Mouse (Mus musculus) heart, postnatal 36 days (tissue): ENCODE measurements around the gene Rfx3. TPM values are rescaled to one million over a fixed set of nuclear protein-coding genes. Genes with fewer than 3 reads are reported as not detected.

Experiments used
- DNase-seq, 2 experiments: peaks; one replicate each; pipeline ENCODE4 v3.0.0; 2021 to 2022
- intact Hi-C: fragments of 180-260 bp; cut with DNase I; formaldehyde crosslinking; loops from one replicate; pipeline ENCODE4 v1.15.1; 2025
- total RNA-seq, 2 experiments: library from RNA; stranded (reverse); gene quantifications; 2 replicates each; pipeline ENCODE4 v1.2.3; 2021

The Rfx3 gene
- total RNA-seq, 2 experiments from 2014 or later: 2.6 to 4.8 TPM

DNA sequence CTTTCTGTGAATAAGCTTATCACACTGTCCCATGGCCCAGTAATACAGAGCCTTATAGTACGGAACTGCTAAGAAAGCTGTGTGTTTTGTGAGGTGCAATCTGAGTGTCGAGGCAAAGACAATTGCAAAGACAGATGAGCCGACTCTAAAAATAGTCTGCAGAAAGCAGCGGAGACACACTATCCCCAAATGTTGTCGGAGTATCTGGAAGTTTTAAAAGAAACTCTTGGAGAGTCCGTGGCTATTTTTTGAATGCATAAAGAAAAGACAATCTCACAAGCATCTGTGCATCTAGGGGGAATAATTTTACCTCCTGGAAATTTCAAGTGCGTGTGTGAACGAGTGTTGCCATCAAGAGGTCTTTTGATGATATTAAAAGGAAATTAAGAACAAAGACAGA is 251.6 kb downstream of the Rfx3 start:
- DNase-seq: no peak
- intact Hi-C loops: no loop called here

DNA sequence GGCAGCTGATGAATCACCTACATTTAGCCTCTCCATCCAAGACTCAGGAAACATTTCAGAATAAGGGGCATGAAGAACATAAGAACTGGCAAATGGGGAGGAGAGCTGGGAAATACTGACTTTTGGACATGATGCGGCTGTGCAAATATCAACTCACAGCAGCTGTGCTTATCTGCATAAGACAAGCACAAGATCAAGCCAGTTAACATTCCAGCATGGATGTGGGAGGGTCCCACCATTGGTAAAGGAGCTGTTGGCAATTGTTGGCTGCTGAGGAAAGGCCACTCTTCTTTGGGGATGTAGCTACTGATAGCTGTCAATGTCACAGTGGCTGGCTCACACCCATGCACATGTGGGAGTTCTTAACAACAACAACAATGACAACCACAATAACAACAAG is 263.7 kb downstream of the Rfx3 start:
- DNase-seq: no peak
- intact Hi-C loops: no loop called here

GRCm38 (mm10) chr19:27738908-27739307 is 272.1 kb downstream of the Rfx3 start:
- intact Hi-C loops: no loop called here
- no peak for DNase-seq

DNA sequence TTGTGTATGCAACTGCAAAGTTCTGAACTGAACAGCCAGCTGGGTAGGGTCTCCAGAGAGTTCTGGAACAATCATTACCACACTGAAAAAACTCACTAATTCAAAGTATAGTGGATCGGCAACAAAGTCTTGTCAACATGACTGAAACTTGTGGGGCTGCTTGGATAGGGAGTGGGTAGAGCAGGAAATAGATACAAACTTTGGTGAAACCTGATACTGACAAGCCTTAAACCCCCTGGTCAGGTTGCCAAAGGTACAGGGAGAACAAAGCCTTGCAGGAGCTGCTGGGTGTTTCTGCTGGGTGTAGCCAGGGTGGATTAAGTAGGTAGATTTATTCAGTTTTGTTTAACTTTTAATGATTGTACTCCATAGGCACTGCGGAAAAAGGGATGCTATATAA is 274.4 kb downstream of the Rfx3 start:
- intact Hi-C loops: no loop called here
- DNase-seq: no peak

DNA sequence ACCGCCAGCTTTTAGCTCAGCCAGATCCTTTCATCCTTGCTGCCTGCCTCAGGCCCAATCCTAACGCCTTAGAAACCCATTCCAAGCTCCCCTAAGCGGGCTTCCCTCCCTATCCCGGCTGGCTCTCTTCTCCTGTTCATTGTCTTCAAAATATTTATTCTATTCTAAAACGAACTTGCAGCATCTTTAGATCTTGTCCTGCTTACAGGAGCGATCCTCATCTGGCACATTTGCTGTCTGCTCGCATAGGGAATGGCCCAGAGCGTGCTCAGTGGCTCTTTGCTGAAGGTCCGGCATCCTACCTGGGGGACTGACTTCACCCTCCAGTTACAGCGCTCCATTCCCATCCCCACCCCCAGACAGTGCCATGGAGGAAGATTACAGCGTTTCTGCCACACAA is 292.0 kb downstream of the Rfx3 start:
- intact Hi-C loops: no loop called here
- DNase-seq: no peak

DNA sequence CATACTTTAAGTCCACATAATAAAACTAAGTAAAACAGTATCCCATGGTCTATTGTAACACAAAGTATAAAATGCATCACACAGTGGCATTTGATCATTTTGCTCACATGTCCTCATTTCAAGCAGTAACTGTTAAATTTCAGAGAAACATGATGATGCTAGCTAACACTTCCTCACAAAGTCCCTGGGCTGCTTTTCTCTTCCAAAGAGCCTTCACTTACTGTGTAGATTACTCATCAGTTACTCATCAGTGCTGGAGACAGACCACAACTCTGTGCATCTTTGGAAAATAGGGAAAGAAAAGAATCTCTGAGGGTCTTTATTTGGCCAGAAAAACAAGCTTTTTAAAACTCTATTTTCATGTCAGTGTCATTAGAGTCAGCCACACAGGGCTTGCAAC is 294.7 kb downstream of the Rfx3 start:
- no peak for DNase-seq
- intact Hi-C loops: no loop called here
